Mouse (Mus musculus): ENCODE data around the gene Mrpl24. TPM values are rescaled to one million over a fixed set of nuclear protein-coding genes. Genes with fewer than 3 reads are reported as not detected.

Mrpl24 gene
- total RNA-seq, 2 experiments from 2014 or later: 106 to 135 TPM

DNA sequence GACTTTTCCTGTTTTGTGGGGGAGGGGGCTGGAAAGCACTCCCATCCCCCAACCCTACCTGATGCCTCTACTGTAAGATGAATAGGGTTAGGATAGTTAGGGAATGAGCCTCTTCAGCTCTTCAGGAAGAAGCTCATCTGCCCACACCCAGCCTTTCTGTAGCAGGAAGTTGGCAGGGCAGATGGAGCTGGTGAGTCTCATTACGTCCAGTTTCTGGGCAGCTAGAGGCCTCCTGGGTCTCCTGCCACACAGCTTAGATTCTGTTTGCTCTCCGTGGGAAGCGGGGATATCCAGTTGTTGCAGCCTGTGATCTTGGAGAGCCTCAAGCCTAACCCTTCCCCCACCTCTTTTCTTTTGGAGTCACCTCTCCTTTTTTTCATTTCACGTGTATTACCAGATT lies 9.4 kb upstream of the Mrpl24 start:
- ATAC-seq (ENCODE audit: poor library complexity, severe bottlenecking): no peak

DNA sequence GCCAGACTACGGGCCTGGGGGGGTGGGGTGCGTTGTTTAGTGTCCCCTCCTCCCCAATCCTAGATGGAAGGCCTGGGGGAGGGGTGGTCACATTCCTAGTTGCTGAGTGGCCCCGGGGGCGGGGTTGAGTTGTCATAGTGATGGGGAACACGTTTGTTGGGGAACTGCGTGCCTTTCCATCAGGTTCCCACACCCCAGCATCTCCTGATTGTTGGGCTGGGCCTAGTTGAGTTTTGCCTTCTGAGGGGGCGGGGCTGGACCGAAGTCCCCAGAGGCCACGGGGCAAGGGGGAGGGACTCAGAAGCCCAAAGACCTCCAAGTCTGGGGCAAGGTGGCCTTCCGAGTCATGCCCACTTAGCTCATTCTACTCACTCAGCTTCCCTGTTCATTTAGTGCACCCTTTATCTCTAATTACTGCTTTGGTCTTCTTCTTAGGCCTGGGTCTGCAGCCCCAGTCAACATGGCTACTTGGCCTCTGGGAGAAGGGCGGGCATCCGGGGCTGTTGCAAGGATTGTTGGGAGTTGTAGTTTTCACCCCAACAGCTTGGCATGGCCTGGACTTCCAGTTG lies 8.6 kb upstream of the Mrpl24 start:
- peak; percentile 49 for ATAC-seq (ENCODE audit: poor library complexity, severe bottlenecking)

DNA sequence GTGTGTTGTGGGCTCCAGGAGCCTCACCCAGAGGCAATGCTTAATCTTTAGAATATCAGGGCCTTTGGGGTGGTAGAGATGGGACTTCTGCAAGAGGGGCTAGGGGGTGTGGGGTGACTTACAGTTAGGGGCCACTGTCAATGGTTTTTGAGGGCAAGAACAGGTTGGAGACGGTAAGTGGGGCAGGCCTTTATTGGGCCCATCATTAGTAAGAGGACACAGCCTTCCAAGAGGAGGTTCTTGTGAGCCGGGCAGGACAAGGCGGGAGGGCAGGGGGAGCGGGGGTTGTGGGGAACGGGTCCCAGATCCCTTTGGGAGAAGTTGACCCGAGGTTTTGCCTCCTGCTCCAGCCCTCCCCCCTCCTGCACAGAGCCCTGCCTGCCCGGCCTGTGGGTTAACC lies 5.8 kb upstream of the Mrpl24 start:
- ATAC-seq (ENCODE audit: poor library complexity, severe bottlenecking): no peak

DNA sequence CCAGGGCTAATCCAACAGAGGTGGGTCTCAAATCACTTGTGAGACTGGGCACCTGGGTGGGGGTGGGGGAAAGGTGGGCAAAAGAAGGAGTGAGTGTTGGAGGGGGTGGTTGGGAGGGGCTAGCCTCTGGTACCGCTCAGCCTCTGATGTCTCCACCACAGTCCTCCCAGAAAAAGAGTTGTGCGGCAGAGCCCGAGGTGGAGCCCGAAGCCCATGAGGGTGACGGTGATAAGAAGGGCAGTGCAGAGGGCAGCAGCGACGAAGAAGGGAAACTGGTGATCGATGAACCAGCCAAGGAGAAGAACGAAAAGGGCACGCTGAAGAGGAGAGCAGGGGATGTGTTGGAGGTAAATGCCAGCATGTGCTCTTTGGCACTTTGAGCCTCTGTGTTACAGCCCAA lies 5.4 kb upstream of the Mrpl24 start:
- ATAC-seq (ENCODE audit: poor library complexity, severe bottlenecking): no peak

DNA sequence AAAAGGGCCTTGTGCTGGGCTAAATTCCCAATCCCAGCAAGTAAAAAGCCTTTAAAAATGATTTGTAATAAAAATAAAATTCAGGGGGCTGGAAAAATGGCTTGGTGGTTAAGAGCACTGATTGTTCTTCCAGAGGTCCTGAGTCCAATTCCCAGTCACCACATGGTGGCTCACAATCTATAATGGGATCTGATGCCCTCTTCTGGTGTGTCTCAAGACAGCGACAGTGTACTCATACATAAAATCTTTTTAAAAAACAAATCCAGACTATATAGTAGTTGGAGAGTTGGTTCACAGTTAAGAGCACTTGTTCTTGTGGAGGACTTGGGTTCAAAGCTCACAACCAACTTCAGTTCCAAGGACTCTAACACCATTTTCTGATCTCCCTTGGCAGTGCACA lies 2.3 kb upstream of the Mrpl24 start:
- ATAC-seq (ENCODE audit: poor library complexity, severe bottlenecking): no peak

DNA sequence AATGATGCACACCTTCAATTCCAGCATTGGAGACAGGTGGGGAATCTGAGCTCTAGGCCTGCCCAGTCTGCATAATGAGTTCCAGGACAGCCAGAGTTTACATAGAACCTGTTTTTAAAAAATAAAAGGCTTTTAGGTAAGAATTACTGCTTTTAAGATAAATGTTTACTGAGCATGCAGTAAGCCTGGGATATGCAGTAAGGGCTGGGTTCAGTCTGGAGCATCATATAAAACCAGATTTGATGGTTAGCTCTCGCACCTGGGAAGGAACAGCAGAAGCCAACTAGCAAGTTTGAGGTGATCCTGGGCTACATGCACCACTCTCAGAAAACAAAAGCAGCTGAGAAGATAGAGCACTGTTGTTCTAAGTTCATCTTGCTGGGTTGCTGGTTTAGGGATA lies 755 bp upstream of the Mrpl24 start:
- ATAC-seq (ENCODE audit: poor library complexity, severe bottlenecking): no peak

DNA sequence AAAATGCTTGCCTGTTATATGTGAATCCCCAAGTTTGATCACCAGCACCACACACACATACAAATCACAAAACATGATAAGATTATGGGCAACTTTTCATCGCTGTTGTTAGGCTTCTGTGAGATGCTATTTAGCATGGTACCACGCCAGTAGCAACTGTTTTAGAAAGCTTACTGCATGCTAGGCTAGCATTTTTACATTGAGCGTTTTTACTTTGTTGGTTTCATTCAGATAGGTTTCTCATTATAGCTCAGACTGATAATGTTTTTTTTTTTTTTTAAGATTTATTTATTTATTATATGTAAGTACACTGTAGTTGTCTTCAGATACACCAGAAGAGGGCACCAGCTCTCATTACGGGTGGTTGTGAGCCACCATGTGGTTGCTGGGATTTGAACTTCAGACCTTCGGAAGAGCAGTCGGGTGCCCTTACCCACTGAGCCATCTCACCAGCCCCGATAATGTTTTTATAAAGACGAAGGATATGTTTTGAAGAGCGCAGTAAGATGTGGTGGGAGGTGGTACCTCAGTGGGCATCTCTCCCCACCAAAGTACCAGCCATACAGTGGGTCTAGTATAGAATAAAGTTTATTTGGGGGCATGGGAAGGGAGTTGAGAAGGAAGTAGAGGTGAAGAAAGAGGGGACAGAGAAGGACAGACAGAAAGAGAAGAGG lies 1.1 kb downstream of the Mrpl24 start:
- ATAC-seq (ENCODE audit: poor library complexity, severe bottlenecking): no peak

DNA sequence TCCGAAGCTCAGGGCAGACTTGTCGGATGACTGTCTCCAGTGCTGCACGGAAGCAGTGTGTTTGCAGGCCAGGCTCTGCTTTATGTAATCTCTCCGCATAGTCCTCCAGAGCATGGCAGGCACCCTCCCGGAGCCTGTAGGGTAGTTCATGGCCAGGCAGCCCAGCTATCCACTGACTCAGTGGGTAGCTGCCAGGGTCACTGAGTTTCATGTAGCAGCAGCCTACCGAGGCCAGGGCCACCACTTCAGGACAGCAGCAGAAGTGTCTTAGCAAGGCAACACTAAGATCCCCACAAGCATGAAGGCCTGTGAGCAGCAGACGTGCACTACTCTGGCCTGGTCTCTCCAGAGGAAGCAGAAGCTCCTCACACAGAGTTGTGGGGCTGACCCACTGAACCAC lies 5.7 kb downstream of the Mrpl24 start:
- ATAC-seq (ENCODE audit: poor library complexity, severe bottlenecking): no peak

DNA sequence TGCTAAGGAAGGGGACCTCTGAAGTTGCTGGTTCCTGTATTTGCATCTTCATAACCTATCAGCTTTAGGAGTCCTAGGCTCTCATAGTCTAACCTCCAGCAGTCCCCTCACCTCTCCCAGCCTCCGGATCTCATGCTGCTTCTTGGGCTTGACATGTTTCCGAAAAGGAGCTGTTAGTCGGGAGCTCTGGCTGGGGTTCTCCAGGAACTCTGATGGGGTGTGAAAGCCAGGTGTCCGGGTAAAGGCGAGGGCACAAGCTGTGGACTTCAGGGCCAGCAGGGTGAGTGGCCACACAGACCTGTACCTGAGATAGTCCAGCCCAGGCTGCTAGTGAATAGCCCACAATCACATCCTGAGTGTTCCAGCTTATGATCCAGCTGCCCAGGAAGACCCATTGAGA lies 8.1 kb downstream of the Mrpl24 start:
- no peak for ATAC-seq (ENCODE audit: poor library complexity, severe bottlenecking)

DNA sequence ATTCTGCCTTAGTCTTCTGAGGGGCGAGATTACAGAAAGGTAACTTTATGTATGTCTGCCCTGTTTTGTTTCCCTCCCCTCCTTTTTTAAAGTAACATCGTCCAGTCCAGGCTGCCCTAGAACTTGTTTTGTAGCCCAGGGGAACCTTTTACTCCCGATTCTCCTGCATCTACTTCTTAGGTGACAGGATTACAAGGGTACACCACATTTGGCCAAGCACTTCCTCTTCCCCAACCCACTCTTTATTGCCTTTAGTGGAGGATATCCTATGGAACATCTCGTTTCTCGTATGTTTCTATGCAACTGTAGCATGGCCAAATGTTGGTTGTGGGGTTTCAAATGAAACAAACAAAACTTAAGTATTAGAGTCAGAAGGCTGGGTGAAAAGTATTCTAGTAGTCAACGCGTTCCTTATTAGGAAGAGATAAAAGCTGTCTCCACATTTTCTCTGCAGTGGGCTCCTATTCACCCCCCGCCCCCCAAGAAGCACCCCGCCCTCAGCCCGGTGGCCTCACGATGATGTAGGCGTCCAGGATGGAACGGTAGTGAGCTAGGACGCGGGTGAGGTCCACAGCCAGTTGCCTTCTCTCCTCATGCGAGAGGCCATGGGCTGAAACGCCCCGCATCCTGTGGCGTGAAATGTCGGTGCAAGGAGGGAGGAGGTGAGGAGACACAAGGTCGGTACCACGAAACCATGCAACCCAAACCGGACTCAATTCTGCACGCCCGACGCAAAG lies 10.2 kb downstream of the Mrpl24 start:
- ATAC-seq (ENCODE audit: poor library complexity, severe bottlenecking): no peak

DNA sequence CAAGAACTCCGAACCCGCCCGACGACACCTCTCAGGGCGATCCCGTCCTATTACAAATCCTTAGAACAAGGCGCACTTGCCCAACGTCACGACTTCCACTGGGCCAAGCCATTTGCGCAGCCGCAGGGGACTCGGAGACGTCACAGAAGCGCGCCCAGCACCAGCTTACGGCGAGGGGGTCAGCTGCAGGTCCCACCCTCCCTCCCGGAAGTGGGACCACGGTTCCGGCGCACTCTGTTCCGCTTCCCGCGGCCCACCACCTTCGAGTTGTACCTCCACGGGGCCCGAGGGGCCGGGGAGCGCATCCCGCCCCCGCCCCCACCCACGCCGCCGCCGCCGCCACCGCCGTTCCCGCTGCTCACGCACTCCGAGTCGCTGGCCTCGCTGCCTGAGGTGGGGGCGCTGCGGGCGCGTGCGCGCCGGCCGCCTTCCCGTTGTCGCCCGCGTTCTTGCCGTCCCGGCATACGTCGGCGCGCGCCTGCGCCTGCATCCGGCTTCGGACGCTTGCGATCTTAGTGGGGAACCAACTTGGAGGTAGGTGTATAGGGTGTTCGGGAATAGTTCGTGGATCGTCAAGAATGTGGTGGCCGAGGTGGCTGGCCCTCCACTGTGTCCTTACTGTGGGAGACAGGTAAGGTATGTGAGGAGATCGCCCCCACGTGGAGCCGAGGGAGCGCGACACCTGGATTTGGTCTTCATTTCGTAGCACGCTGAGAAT lies 10.9 kb downstream of the Mrpl24 start, which contains the start of the genes Isg20l2 and Rrnad1:
Gene Isg20l2, plus strand, starts transcription at position 237 of the 718 bp plus-strand sequence.
Gene Rrnad1, minus strand, starts transcription at position 640 of the 718 bp plus-strand sequence.
- ATAC-seq (ENCODE audit: poor library complexity, severe bottlenecking): peak; percentile 95

DNA sequence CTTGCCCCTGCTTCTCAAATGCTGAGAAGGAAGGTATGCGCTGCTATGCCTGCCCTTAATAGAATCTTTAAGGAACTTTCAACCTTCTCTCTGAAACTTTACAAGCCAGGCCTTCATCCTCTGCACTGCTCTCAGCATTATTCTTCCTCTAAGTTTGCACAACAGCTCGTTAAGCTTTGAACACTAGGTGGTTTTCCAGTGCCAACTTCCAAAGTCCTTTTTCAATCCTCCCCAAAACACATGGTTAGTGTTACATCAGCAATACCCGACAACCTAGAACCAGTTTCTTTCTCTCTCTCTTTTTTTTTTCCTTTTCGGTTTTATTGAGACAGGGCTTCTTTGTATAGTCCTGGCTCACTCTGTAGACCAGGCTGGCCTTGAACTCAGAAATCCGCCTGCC lies 14.7 kb downstream of the Mrpl24 start:
- no peak for ATAC-seq (ENCODE audit: poor library complexity, severe bottlenecking)

DNA sequence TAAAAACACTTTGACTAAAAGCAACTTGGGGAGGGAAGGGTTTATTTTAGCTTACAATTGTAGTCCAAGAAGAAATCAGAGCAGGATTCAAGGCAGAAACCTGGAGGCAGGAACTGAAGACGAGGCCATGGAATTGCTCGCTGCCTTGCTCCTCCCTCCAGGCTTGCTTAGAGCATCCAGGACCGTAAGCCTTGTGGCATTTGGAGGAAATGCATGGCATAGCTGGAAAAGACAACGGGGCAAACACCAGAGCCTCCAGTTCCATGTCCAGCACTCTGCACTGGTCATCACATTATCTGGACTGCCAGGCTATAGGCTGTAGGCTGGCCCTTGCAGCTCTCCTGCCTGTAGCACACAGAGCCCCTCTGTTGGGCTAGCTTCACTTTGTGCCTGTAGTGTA lies 15.2 kb downstream of the Mrpl24 start:
- ATAC-seq (ENCODE audit: poor library complexity, severe bottlenecking): no peak

DNA sequence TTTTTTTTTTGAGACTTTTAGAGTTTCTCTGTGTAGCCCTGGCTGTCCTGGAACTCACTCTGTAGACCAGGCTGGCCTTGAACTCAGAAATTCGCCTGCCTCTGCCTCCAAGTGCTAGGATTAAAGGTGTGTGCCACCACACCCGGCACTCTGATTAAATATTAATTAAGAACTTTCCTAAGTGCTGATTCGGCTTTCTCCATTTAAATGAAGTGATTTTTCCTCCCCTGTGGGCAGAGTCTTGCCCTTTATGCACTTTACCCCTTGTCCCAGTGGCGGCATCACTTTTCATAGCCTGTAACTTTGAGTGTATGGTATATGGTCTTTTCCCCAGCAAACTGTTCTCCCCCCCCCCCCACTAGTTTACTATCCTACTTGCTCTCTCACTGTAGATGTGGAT lies 15.9 kb downstream of the Mrpl24 start:
- no peak for ATAC-seq (ENCODE audit: poor library complexity, severe bottlenecking)

DNA sequence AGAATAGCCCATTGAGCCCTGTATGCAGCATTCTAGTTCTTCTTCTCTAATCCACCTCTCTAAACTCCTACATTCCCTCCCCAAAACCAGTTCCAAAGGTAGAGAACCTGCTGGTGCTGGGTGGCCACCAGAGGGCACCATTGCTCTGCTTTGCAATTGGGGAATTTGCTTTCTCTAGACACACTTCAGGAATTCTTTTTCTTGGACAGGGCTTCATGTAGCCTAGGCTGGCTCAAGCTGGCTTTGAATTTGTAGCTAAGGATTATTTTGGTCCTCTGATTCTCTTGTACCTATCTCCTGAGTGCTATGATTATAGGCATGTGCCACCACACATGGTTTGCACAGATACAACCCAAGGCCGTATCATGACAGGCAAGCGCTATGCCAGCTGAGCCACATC lies 16.5 kb downstream of the Mrpl24 start:
- peak; percentile 60 for ATAC-seq (ENCODE audit: poor library complexity, severe bottlenecking)

DNA sequence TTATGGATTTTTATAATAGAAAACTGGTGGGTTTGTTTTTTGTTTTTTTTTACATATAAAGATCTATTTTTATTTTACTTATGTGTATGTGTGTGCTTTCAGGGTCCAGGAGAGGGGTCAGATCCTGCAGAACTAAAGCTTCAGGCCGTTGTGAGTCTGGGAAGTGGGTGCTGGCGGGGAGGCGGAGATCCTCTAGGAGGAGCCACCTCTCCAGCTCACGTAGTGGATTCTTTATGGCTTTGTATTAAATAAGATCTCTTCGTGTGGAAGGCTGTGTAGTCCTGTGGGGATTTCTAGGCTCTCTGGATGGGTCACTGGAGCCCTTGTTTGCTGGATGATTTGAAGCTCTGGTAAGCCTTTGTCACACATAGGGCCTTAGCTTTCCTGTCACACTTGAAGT lies 21.3 kb downstream of the Mrpl24 start:
- ATAC-seq (ENCODE audit: poor library complexity, severe bottlenecking): no peak

DNA sequence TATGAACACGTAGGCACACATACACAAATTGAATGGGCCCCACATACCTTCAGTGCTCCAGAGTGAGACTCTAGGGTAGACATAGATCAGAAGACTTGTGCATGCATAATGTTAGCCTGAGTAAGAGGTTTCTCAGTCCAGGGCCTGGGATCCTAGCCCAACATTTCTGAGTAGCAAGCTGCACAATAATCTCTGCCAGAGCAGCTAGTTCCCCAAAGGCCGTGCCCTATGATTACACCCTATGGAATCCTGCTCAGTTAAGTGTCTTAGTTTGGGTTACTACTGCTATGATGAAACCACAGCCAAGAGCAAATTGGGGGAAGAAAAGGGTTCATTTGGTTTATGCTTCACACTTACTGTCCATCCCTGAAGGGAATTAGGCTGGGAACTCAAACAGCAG lies 23.2 kb downstream of the Mrpl24 start:
- no peak for ATAC-seq (ENCODE audit: poor library complexity, severe bottlenecking)

DNA sequence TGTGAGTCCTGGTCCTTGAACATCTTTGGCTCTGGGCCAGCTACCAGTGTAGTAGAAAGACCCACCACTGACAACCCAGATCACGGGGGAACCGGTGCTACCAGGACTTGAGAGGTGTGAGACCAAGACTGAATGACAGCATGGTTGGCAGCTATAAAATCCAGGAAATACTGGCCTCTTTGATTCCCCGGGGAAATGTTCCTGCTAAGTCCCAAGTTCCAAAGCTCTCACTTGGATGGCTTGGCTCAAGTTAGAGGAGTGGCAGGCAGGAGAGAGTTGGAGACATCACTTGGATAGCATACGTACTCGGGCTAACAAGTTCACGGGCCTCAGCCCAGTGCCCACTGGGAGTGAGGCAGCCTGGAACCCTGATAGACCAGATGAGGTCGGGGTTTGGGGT lies 24.3 kb downstream of the Mrpl24 start:
- ATAC-seq (ENCODE audit: poor library complexity, severe bottlenecking): no peak

DNA sequence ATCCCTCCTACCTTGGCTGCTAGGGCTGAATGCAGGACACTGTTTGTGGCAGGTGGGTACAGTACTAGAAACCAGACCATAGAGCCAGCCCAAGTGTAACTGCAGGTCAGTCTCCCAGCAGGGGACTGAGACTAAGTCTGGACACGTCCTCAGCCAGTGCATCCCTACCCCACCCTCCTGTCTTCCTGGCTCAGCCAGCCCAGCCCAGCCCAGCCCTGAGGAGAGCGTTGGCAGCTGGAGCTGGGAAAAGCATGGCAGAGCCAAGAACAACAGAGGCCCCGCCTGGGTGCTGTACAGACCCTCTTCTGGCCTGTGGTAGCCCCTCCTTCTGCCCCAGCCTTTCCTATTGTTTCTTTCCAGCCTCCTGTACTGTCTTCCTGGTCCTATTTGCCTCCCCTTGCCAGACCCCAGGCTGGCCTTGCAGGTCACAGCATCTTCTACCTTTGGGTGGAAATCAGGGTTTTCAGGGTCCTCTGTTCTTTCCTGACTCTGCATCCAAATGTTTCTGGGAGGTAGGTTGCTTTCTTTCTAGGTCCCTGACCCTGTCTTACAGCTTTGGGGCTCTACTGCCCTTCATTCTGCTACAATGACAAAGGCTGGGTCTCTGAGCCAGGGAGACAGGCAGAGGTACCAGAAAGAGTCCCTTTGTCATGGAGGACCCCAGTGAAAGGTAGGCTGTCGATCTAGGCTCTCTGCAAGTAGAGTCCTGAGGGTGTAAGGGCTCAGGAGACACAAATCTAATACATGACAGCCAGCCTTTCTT lies 25.7 kb downstream of the Mrpl24 start:
- no peak for ATAC-seq (ENCODE audit: poor library complexity, severe bottlenecking)

DNA sequence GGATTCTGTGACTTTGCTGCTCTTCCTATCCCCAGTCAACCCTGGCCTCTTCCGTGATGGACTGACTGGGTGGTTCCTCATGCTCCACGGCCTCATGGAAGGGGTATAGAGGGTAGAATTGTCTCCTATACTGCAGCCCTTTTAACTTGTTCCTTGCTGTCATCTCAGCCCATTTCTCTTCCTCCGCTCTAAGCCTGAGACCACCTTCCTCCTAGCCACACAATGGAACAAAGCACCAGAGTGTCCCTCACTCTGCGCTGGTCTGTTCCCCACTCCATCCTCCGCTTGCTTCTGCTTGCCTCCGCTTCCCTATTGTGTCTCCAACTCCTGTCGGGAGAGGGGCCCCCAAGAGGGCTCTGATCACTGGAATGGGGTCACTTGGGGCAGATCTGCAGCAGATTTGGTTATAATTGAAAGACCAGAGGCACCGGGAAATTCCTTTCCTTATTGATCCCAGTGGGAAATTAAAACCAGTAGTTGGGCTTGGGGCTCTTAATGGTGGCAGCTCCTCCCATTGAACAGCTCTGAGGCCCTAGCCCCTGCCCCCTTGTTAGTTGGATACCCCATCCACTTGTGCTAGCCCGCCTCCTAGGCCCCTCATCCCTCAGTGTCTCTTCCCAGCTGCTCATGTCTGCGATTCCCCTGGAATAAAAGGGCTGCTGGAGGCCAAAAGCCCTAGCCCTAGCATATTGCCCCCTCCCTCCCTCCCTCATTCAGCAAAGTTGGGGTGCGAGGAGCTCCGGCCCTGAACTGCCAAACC lies 26.7 kb downstream of the Mrpl24 start:
- ATAC-seq (ENCODE audit: poor library complexity, severe bottlenecking): no peak

All from megakaryocyte, adult 5-6 weeks (primary cell).